Mouse (Mus musculus) liver, embryonic 14.5 days (tissue): ENCODE measurements around the gene Ccser2. TPM values are rescaled to one million over a fixed set of nuclear protein-coding genes. Genes with fewer than 3 reads are reported as not detected.
"Not testable (repeated sequence)": the region's sequence is repeated elsewhere in the genome, so short reads cannot be mapped to it uniquely, and the experiment has no call there.

Experiments
- ATAC-seq: fragments of 200-750 bp; cut with Nextera tagmentation; 2 replicates; pipeline ENCODE4 v1.8.0; 2017; ENCODE audit warnings: moderate number of reproducible peaks, mild to moderate bottlenecking, moderate library complexity; ENCODE audit not compliant: insufficient read depth
- DNase-seq, 3 experiments: peaks; one replicate each; pipeline ENCODE4 v3.0.0-alpha.2; 2012 to 2013; ENCODE audit warnings: low read depth in 3 of 3, low spot score in 3 of 3
- H3K27ac ChIP-seq: fragments of 300-500 bp; sonication (generic); 2 replicates; pipeline ENCODE4 v1.5.1; 2014; ENCODE audit warnings: moderate library complexity, mild to moderate bottlenecking, control low read depth, inconsistent platforms
- H3K27me3 ChIP-seq: fragments of 300-500 bp; sonication (generic); 2 replicates; pipeline ENCODE4 v1.6.1; 2014; ENCODE audit warnings: mild to moderate bottlenecking, low read length, moderate library complexity; ENCODE audit not compliant: control insufficient read depth, insufficient read depth
- H3K36me3 ChIP-seq: fragments of 300-500 bp; sonication (generic); replicated peaks from 2 replicates; pipeline ENCODE4 v1.6.1; 2014; ENCODE audit warnings: low read depth; ENCODE audit not compliant: control insufficient read depth, insufficient read depth
- H3K4me1 ChIP-seq, 2 experiments: fragments of 200-500 bp in 1 of 2; fragments of 300-500 bp in 1 of 2; sonication (generic) in 1 of 2; replicated peaks; 2 replicates each; pipeline ENCODE4 v1.6.1; 2012 to 2014; ENCODE audit warnings: antibody characterized with exemption in 1 of 2, inconsistent platforms in 1 of 2, low read length in 1 of 2; ENCODE audit not compliant: control insufficient read depth in 2 of 2, insufficient read depth in 2 of 2
- H3K4me2 ChIP-seq: fragments of 300-500 bp; sonication (generic); 2 replicates; pipeline ENCODE4 v1.6.1; 2014; ENCODE audit warnings: low read depth, mild to moderate bottlenecking, control low read depth, moderate library complexity
- H3K4me3 ChIP-seq, 2 experiments: fragments of 200-500 bp in 1 of 2; fragments of 300-500 bp in 1 of 2; sonication (generic) in 1 of 2; 2 replicates each; pipeline ENCODE4 v1.5.1; 2012 to 2014; ENCODE audit warnings: low read depth in 2 of 2, low read length in 2 of 2, mild to moderate bottlenecking in 2 of 2, control low read depth in 1 of 2, inconsistent platforms in 1 of 2, moderate library complexity in 1 of 2; ENCODE audit not compliant: insufficient read depth in 1 of 2
- H3K9ac ChIP-seq: fragments of 300-500 bp; sonication (generic); replicated peaks from 2 replicates; pipeline ENCODE4 v1.6.1; 2014; ENCODE audit warnings: mild to moderate bottlenecking, control low read depth, moderate library complexity
- H3K9me3 ChIP-seq: fragments of 300-500 bp; sonication (generic); 2 replicates; pipeline ENCODE4 v1.6.1; 2016; ENCODE audit warnings: low read length, mixed read lengths; ENCODE audit not compliant: control insufficient read depth
- CTCF ChIP-seq: IDR thresholded peaks from 2 replicates; pipeline ENCODE4 v1.5.1; 2016; ENCODE audit warnings: antibody characterized with exemption, low read depth, control low read depth
- EP300 ChIP-seq: IDR thresholded peaks from 2 replicates; pipeline ENCODE4 v1.6.1; 2016; ENCODE audit warnings: antibody characterized with exemption, low read depth
- WGBS: fragments of 180-500 bp; shearing (Covaris S2); extraction: QIAGEN DNeasy Blood & Tissue Kit; methylation state at CpG from one replicate; pipeline ENCODE4 v1.1.7; 2014; ENCODE audit not compliant: insufficient replicate concordance; 5-methylcytosine and 5-hydroxymethylcytosine counted together
- polyA plus RNA-seq, 2 experiments: library from polyadenylated mRNA; depleted of rRNA in 1 of 2; stranded (reverse) in 1 of 2; unstranded in 1 of 2; fragments of >200 nt; fragmentation: Nextera tagmentation in 1 of 2; extraction: Ambion mirVana in 1 of 2; gene quantifications; 2 replicates each; pipeline versions ENCODE4 v1.2.1 to v1.2.3; 2012 to 2014

Gene Ccser2
- polyA plus RNA-seq, 2 experiments: 1.6 to 4.1 TPM

- Histone ChIP-seq H3K27ac (no peak overlapping the region), H3K9me3 (no peaks in the 10 kb centered on the region), H3K27me3 (no peaks in the 10 kb centered on the region), H3K9ac (no peak overlapping the region), H3K36me3 (no peaks in the 10 kb centered on the region), H3K4me2 (no peak overlapping the region), H3K4me3 (no peak overlapping the region), H3K4me1 (no peaks in the 10 kb centered on the region)
- TF ChIP-seq CTCF (no peak), EP300 (no peak)
- DNase-seq (no peak), ATAC-seq (no peak)
- 18% methylated on average over 3 of the region's 3 CpGs for WGBS
Measured at GRCm38 (mm10) chr14:37005865-37006264, 37.3 kb upstream of the Ccser2 start.

- H3K4me1 ChIP-seq: no peaks in the 10 kb centered on the region
- no peaks in the 10 kb centered on the region for H3K27me3 ChIP-seq
- TF ChIP-seq EP300 (no peak), CTCF (no peak)
- H3K4me2 ChIP-seq: no peak overlapping the region
- no peak overlapping the region for H3K27ac ChIP-seq
- WGBS: 53% methylated on average over 8 of the region's 8 CpGs
- H3K36me3 ChIP-seq: no peaks in the 10 kb centered on the region
- DNase-seq: no peak
- H3K4me3 ChIP-seq: no peak overlapping the region
- no peak for ATAC-seq
- H3K9ac ChIP-seq: no peak overlapping the region
- no peaks in the 10 kb centered on the region for H3K9me3 ChIP-seq
Measured at GRCm38 (mm10) chr14:37003431-37004095, 35.0 kb upstream of the Ccser2 start.

- no peaks in the 10 kb centered on the region for H3K27me3 ChIP-seq
- no peak overlapping the region for H3K27ac ChIP-seq
- TF ChIP-seq CTCF: no peak
- no peak for TF ChIP-seq EP300
- no peak overlapping the region for H3K4me3 ChIP-seq
- no peak overlapping the region for H3K4me2 ChIP-seq
- H3K36me3 ChIP-seq: no peaks in the 10 kb centered on the region
- H3K9me3 ChIP-seq: no peaks in the 10 kb centered on the region
- WGBS: 28% methylated on average over 2 of the region's 2 CpGs
- H3K9ac ChIP-seq: no peak overlapping the region
- ATAC-seq: no peak
- no peak for DNase-seq
- no peaks in the 10 kb centered on the region for H3K4me1 ChIP-seq
Measured at GRCm38 (mm10) chr14:37002852-37003251, 34.3 kb upstream of the Ccser2 start.

GRCm38 (mm10) chr14:37000780-37001179 lies 32.2 kb upstream of the Ccser2 start:
- not testable (repeated sequence) for DNase-seq, H3K4me2 ChIP-seq, H3K36me3 ChIP-seq, H3K4me1 ChIP-seq, H3K4me3 ChIP-seq, H3K9me3 ChIP-seq, ATAC-seq, H3K27me3 ChIP-seq, H3K9ac ChIP-seq, H3K27ac ChIP-seq
- 45% methylated on average over 6 of the region's 6 CpGs for WGBS

GRCm38 (mm10) chr14:36989784-36990183 lies 21.2 kb upstream of the Ccser2 start:
- H3K27ac ChIP-seq: no peak overlapping the region
- no peak for TF ChIP-seq CTCF
- no peak for TF ChIP-seq EP300
- H3K9ac ChIP-seq: no peak overlapping the region
- H3K27me3 ChIP-seq: no peaks in the 10 kb centered on the region
- ATAC-seq: no peak
- H3K4me3 ChIP-seq: no peak overlapping the region
- H3K9me3 ChIP-seq: no peaks in the 10 kb centered on the region
- H3K36me3 ChIP-seq: no peaks in the 10 kb centered on the region
- no peaks in the 10 kb centered on the region for H3K4me1 ChIP-seq
- no peak for DNase-seq
- no peak overlapping the region for H3K4me2 ChIP-seq
